Mouse (Mus musculus) testis, adult 10 weeks (tissue): ENCODE measurements around the gene H2-D1. TPM values are rescaled to one million over a fixed set of nuclear protein-coding genes. Genes with fewer than 3 reads are reported as not detected.

Experiments
- polyA plus RNA-seq: library from polyadenylated mRNA; stranded (reverse); fragments of 350-450 nt; fragmentation: Illumina TruSeq; extraction: RNeasy Lipid Tissue Mini Kit (QIAGEN cat#74804); gene quantifications from one replicate; pipeline ENCODE4 v1.2.3, GENCODE M21; 2014; ENCODE audit warnings: low read depth, low replicate concordance

H2-D1 gene
- 2.8 TPM for polyA plus RNA-seq

GRCm38 (mm10) chr17:35262664-35263522 is at the start of gene H2-D1:
Gene H2-D1, plus strand, starts transcription at chr17:35262730.

GRCm38 (mm10) chr17:35220156-35220952 is 42.2 kb upstream of the H2-D1 start, which contains the start of gene Gm16181:
Gene Gm16181, plus strand, starts transcription at chr17:35220834.

GRCm38 (mm10) chr17:35233114-35233980 is 29.2 kb upstream of the H2-D1 start, which contains the start of gene Atp6v1g2:
Gene Atp6v1g2, plus strand, starts transcription at chr17:35233660.

GRCm38 (mm10) chr17:35235614-35236389 is 26.7 kb upstream of the H2-D1 start, which contains the start of gene Nfkbil1:
Gene Nfkbil1, minus strand, starts transcription at chr17:35235792.

GRCm38 (mm10) chr17:35241305-35242014 is 21.1 kb upstream of the H2-D1 start, which contains the start of gene Ddx39b:
Gene Ddx39b, plus strand, starts transcription at chr17:35241746.

Other genes with a start within 250 kb of the H2-D1 start
- 0.15 TPM for gene Vwa7, start 246.2 kb upstream of the H2-D1 start, polyA plus RNA-seq
- not detected for gene Sapcd1, start 234.7 kb upstream of the H2-D1 start, polyA plus RNA-seq
- gene Msh5, start 216.0 kb upstream of the H2-D1 start, polyA plus RNA-seq = 8.7 TPM
- 10.5 TPM for gene Clic1, start 212.8 kb upstream of the H2-D1 start, polyA plus RNA-seq
- gene Ddah2, start 203.7 kb upstream of the H2-D1 start, polyA plus RNA-seq = 0.56 TPM
- gene Ly6g6c, start 197.3 kb upstream of the H2-D1 start, polyA plus RNA-seq = 19.3 TPM
- 1.5 TPM for gene Mpig6b, start 196.5 kb upstream of the H2-D1 start, polyA plus RNA-seq
- gene Ly6g6e, start 185.8 kb upstream of the H2-D1 start, polyA plus RNA-seq = not detected
- not detected for gene Ly6g6d, start 184.7 kb upstream of the H2-D1 start, polyA plus RNA-seq
- not detected for gene Ly6g6f, start 177.1 kb upstream of the H2-D1 start, polyA plus RNA-seq
- gene Abhd16a, start 173.5 kb upstream of the H2-D1 start, polyA plus RNA-seq = 8.2 TPM
- not detected for gene Ly6g5c, start 154.5 kb upstream of the H2-D1 start, polyA plus RNA-seq
- not detected for gene Ly6g5b, start 147.3 kb upstream of the H2-D1 start, polyA plus RNA-seq
- 8.7 TPM for gene Gpank1, start 141.3 kb upstream of the H2-D1 start, polyA plus RNA-seq
- 948 TPM for gene Csnk2b, start 140.7 kb upstream of the H2-D1 start, polyA plus RNA-seq
- 0.28 TPM for gene D17H6S53E, start 136.4 kb upstream of the H2-D1 start, polyA plus RNA-seq
- not detected for gene Apom, start 130.7 kb upstream of the H2-D1 start, polyA plus RNA-seq
- gene Bag6, start 127.6 kb upstream of the H2-D1 start, polyA plus RNA-seq = 44.2 TPM
- gene Prrc2a, start 97.8 kb upstream of the H2-D1 start, polyA plus RNA-seq = 14.1 TPM
- 379 TPM for gene Aif1, start 86.7 kb upstream of the H2-D1 start, polyA plus RNA-seq
- gene Lst1, start 74.3 kb upstream of the H2-D1 start, polyA plus RNA-seq = not detected
- not detected for gene Ltb, start 68.3 kb upstream of the H2-D1 start, polyA plus RNA-seq
- gene Tnf, start 60.7 kb upstream of the H2-D1 start, polyA plus RNA-seq = not detected
- not detected for gene Lta, start 57.4 kb upstream of the H2-D1 start, polyA plus RNA-seq
- gene Gm16181, start 41.9 kb upstream of the H2-D1 start, polyA plus RNA-seq = not detected
- gene Atp6v1g2, start 29.1 kb upstream of the H2-D1 start, polyA plus RNA-seq = 10.2 TPM
- 0.56 TPM for gene Nfkbil1, start 26.9 kb upstream of the H2-D1 start, polyA plus RNA-seq
- gene Ddx39b, start 21.0 kb upstream of the H2-D1 start, polyA plus RNA-seq = 7.1 TPM
- 0.08 TPM for gene H2-Q1, start 57.7 kb downstream of the H2-D1 start, polyA plus RNA-seq
- 0.69 TPM for gene H2-Q2, start 79.5 kb downstream of the H2-D1 start, polyA plus RNA-seq
- 1.6 TPM for gene H2-Q4, start 116.9 kb downstream of the H2-D1 start, polyA plus RNA-seq
- 0.66 TPM for gene H2-Q6, start 162.1 kb downstream of the H2-D1 start, polyA plus RNA-seq
- 0.49 TPM for gene H2-Q7, start 176.4 kb downstream of the H2-D1 start, polyA plus RNA-seq
- gene H2-Q10, start 207.4 kb downstream of the H2-D1 start, polyA plus RNA-seq = 0.17 TPM
- gene Pou5f1, start 243.3 kb downstream of the H2-D1 start, polyA plus RNA-seq = 0.48 TPM